Mouse (Mus musculus): Measurements from ENCODE around the gene Dner.
"Not testable (repeated sequence)": the region's sequence is repeated elsewhere in the genome, so short reads cannot be mapped to it uniquely, and the experiment has no call there.

Gene Dner

GRCm38 (mm10) chr1:84396787-84397186 lies 299.2 kb downstream of the Dner start:
- in situ Hi-C loops (cut with MboI) = no loop called here

DNA sequence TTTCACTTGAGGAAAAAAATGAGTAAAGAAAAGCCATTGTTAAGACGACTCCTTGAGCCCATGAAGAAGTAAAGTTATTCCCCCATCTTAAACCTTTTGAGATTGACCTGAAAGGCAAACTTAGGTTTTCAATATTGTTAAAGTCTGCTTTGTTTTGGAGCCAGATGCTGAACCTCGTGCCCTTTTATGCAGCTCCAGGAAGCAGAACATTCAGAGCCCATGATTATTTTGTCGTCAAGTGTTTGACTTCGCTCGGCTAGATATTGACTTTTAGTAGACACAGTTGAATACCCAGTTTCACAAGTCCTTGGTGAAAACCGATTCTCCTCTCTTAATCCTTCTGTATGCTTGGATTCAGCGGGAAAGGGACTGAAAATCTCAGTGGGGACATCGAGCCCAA lies 300.1 kb downstream of the Dner start:
- in situ Hi-C loops (cut with MboI) = no loop called here

GRCm38 (mm10) chr1:84390961-84391360 lies 305.1 kb downstream of the Dner start:
- in situ Hi-C loops (cut with MboI) = no loop called here

DNA sequence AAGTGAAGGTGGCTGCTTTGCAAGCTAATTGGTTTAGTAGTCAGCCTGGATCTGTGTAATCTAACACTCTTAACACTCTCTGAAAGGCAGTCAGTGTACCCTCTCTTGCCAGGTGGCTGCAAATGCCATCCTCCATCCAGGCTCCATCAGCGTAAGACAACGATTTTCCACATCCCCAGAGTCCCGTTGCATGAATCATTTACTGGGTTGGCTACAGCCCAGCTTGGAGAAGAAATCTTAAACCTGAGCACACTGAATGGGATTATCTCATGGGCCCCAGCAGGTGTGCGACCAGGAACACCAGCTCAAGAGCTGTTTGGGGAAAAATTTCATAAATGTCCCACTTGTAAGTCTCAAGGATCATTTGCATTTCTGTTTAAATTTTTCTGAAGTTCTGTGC lies 308.4 kb downstream of the Dner start:
- in situ Hi-C loops (cut with MboI) = no loop called here

DNA sequence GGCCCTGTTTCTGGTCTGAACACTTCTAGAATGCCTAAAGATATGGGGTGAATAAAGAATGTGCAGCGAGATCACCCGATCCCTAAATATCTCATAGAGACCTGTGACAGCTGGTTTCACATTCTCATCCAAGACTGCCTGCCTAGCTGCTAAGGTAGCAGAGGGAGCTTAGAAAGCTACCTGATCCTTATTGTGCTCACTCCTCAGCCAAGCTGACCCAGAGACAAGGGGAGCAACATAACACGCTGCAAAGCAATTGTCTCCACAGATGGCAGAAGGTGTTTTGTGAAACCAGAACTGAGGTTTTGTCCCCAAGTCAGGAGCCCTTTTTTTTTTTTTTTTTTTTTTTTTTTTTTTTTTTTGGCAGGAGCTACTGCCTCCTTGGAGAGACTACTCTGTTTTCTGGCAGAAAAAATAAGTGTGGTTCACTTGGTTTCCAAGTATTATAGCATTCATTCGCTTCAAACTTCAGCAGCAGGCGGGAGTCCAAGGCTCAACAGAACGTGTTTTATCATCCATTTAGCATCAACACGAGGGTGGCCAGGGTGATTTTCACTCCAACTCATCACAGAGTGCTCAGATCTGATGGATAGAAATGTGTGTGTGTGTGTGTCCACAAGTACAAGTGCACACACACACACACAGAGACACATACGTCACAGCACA lies 309.4 kb downstream of the Dner start:
- in situ Hi-C loops (cut with MboI) = no loop called here

- in situ Hi-C loops (cut with MboI) = no loop called here
These were observed 313.3 kb downstream of the Dner start for GRCm38 (mm10) chr1:84382709-84383108.

DNA sequence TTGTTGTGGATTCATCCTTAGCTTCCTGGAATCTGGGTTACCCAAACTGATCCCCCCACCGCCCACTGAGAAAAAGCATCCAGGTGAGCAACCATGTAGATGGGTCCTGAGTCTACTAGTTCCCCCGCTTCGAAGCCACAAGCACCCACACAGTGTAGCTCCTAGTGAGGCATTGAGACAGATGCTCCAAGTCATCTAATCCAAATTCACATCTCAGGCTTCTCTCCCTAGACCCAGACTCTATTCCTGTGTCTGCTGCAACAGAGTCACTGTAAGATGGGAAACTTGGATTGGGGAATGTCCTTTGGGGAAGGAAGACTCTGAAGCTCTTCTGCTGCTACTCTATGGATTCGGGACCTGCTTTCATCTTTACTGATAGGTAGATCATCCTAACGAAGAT lies 314.0 kb downstream of the Dner start:
- in situ Hi-C loops (cut with MboI) = no loop called here

DNA sequence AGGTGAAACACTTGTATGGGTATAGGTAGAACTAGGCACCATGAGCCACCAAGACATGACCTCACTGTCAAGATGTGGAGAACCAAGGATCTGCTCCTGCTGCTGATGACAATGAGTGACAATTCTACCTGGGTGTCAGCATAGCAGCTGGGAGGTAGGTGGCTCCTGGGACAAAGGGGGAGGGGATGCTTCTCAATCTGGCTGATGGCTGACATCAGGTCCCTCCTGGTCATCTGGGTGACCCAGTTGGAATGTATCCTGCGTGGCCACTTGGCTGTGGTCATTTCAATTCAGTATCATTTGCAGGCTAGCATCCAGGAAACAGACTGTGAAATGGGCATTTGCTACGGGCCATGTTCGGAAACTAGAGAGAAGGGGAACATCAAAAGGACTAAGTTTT lies 315.1 kb downstream of the Dner start:
- in situ Hi-C loops (cut with MboI) = no loop called here

DNA sequence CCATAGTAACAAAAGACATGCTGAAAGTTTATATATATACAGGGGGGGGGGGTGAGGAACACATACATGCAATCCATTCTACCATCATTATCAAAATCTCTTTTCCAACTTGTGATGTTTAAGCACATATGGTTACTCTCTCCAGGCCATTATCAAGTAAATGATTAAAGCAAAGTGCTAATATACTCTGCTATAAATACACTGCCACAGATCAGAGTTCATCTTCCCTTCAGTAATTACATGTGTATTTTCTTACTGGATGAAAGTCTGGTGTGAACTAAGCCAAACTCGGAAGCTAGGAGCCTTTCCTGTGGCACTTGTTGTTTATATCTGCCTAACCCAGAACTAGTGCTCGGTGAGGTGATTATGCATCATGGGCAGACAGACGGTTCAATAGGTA lies 328.3 kb downstream of the Dner start:
- in situ Hi-C loops (cut with MboI) = no loop called here

DNA sequence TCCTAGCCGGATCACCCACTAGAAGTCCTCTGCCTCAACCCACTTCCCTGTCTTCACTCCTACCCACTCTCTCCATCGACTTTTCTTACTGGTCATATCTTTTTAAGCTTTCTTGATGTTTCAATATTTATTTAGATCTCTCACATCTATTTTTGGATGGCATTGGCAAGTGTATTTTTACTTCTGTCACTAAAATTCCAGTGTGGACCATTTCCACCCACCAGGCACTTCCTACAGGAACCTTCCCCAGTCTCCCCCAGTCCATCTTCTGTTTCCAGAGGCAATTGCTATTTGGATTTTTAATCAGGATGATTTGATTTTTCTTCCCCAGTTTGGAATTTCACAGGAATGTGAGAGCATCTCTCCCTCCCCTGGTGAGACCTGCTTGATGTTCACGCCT lies 329.5 kb downstream of the Dner start:
- in situ Hi-C loops (cut with MboI) = no loop called here

- in situ Hi-C loops (cut with MboI) = no loop called here
These were observed 332.1 kb downstream of the Dner start, which contains the start of gene Pid1 for GRCm38 (mm10) chr1:84363967-84364366. Pid1 (minus strand) TSS chr1:84364180.

DNA sequence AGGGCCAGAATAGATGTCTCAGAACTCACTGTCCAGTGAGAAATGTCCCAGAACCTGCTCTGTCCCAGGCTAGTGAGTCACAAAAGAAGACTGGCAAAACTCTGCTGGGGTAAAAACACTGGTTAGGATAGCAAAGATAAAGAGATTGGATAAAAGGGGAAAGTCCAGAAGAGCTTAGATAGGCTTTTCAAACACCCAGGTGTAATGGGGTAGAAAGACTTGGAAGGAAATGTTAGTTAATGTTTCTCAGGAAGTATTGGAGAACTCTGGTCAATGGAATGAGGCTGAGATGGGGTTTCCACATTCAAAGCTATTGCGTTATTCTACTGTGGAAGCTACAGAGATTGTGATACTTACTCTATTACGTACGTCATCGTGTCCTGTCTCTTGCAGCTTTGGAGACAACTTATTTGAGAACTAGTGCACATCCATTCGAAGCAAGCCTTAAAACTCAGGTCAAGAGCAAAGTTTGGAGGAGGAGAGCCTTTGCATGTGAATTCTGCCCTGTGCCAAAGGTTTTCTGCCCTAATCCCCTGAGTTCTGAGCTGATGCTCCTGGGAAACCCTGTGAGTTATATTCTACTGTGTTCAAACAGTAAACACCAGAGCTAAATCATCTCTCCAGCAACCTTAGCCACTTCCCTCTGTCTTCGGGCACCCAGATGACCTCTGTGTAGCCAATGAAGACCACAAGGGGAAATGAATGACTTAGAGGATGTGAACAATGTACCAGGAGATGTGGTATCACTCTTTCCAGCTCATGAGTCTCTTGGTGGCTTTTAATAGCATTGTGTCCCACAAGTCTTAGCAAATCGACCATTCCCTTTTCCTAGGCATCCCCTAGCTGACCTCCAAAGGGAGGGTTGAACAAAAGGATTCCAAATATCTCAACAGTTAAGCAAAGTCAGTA lies 333.1 kb downstream of the Dner start:
- in situ Hi-C loops (cut with MboI) = no loop called here

DNA sequence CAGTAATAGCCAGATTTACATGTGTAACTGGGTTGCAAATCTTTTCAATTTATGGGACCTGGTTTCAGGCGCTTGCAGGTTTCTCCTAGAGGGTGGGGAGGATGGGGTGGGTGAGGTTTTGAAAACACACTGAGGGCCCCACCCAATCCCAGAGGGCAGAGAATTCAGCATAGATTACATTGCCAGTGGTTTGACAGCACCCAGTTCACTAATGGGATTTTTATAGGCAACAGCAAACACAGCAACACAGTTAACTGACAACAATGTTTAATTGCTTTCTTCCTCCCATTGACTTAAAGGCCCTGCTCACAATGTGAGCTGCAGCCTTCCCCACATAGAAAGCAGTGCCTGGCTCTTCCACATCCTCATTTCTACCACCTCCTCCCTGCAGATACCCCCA lies 333.8 kb downstream of the Dner start:
- in situ Hi-C loops (cut with MboI) = no loop called here

GRCm38 (mm10) chr1:84361389-84361788 lies 334.6 kb downstream of the Dner start:
- in situ Hi-C loops (cut with MboI) = no loop called here

DNA sequence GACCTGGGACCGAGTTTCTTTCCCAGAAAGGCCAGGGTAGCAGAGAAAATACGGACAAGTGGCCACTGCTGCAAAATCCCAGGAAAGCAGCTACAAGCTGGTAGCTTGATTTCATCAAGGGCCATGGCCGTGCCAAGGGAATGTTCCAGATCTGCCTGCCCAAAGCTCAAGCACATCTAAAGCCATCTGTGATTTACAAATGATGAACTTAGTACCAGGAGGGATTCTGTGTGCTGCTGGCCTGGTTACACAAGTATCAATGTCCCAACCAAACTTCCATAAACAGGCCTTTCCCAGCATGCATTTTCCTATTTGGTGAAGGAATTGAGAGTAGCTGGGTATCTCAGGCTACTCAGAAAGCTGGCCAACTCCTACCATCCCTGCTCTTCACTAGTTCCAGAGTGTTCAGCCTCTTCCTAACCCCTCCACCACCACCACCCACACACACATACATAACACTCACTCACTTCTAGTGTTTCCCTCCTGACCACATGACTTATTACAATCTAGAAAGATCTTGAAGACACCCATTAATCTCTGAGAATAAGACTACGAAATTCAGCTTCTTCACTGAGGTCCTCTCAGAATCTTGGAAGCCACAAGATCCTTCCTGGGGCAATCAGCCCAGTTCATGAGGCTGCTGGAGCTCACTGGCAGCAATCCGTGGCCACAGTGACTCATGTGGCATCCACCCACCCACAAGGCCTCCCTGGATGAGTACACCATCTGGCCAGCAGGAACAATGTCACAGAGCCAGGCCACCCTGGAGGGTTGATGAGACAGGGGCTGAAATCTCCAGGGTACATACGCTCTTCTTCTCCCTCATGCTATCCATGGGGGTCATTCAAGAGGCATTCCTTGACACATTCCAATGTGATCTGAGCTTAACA lies 336.2 kb downstream of the Dner start:
- in situ Hi-C loops (cut with MboI) = no loop called here

DNA sequence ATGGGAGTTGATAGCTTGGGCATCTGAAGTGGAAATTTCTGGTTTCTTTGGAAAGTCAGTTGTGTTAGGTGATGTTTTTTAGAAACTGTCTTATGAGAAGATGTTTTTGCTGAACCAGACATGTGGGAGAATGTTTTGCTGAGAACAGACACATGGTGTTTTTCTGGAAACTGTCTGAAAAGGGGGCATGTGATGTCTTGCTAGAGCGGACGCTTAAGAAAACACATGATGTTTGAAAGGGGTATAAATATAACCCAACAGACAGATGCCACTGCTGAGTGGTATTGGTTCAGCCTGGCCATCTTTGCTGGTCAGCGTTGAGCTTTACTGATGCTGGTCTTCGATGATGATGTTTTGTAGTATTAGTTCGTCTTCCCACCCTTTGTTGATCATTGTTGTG lies 338.8 kb downstream of the Dner start:
- in situ Hi-C loops (cut with MboI) = no loop called here

- in situ Hi-C loops (cut with MboI) = no loop called here
These were observed 345.8 kb downstream of the Dner start for GRCm38 (mm10) chr1:84350262-84350661.

- in situ Hi-C loops (cut with MboI) = no loop called here
These were observed 348.1 kb downstream of the Dner start for GRCm38 (mm10) chr1:84347796-84348476.

GRCm38 (mm10) chr1:84332797-84333196 lies 363.2 kb downstream of the Dner start:
- in situ Hi-C loops (cut with MboI) = not testable (repeated sequence)

DNA sequence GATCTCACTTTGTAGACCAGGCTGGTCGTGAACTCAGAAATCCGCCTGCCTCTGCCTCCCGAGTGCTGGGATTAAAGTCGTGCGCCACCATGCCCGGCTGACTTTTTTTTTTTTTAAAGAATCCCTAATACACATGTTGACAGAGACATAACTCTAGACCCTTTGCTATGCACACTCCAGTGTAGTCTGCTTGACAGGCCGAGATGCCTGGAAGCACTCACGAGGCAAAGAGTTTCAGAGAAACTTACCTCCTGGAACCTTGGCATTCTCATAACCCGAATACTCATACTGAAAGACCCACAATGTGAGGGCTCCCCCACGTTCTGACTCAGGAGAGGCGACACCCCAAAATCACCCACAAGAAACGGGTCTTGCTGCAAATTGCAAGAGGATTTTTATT lies 364.2 kb downstream of the Dner start:
- in situ Hi-C loops (cut with MboI) = not testable (repeated sequence)

GRCm38 (mm10) chr1:84325309-84325708 lies 370.7 kb downstream of the Dner start:
- in situ Hi-C loops (cut with MboI) = no loop called here

DNA sequence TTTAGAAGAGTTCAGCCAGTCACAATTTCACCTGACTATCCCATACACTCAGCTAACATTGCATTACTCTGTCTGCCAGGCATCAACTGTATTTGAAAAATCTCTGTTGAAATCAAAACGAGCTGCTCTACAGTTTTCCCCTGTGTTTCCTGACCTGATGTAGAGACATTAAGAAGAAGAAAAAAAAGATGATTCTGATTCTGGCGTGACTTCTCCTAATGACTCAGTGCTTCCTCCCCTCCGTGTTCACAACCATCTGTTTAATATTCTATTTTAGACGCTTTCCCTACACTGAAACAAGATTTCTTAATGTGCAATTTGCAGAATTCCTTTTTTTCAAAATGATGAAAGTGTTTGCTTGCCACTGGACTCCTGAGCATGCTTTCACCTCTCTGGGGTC lies 374.7 kb downstream of the Dner start:
- in situ Hi-C loops (cut with MboI) = no loop called here

Measured in mature B cell (primary cell).